Mouse (Mus musculus): ENCODE data around the gene Nos1ap.
A peak's percentile ranks its signal among the peaks of the same experiment; 100 is the strongest.

Gene Nos1ap

DNA sequence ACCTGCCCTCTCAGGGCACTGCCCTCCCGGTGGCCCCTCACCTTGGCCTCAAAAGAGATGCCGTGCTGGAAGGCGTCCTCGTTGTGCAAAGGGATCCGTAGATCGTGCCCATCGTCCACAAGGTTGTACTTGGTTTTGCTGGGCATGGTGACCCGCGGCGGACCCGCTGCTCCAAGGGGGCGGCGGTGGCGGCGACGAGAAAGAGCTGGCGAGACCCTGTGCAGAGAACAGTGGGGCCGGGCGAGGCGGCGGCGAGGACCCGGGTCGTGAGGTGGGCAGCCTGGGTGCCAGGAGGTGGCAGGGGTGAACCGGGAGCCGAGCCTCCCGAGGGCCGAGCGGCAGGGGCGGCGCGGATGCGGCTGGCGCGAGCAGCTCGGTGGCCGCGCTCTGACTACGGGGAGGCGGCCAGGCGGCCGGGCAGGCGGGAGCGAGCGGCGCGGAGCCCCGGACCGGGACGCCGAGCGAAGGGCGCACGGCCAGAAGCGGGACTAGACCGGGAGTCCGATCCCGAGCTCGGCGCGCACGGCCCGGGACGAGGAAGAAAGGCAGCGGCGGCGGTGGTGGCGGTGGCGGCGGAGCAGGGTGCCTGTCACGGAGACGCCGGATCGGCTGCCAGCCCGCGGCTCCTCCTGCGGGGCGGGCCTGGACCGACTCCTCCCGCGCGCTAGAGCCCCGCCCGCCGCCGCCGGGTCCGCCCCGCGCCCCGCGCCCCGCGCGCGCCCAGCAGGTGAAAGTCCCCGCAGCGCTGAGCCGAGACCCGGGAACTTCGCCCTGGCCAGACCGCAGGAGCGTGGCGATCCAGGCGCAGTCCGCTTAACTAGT is at the start of gene Nos1ap:
Nos1ap (minus strand) TSS at position 643 of the 822 bp plus-strand sequence.
- DNase-seq (ENCODE audit: low spot score) = peak; percentile 53

DNA sequence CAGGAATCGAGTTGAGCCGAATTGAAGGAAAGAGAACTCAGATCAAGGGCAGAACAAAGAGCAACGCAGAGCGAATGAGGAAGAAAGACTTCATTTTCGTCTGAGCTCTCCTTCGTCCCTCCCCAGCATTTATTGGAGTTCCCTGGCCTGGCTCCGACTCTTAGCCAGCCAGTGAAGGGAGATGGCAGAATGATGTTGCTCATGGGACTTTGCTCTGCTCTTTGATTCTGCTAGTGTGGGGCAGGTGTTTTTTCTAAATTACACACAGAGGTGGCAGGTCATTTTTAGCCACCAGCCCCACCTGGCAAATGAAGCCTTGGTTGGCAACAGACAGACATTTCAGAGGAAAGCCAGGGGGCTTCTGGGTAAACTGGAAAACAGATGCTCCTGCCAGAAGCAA is 49.3 kb upstream of the Nos1ap start:
- no peak for DNase-seq (ENCODE audit: low spot score)

DNA sequence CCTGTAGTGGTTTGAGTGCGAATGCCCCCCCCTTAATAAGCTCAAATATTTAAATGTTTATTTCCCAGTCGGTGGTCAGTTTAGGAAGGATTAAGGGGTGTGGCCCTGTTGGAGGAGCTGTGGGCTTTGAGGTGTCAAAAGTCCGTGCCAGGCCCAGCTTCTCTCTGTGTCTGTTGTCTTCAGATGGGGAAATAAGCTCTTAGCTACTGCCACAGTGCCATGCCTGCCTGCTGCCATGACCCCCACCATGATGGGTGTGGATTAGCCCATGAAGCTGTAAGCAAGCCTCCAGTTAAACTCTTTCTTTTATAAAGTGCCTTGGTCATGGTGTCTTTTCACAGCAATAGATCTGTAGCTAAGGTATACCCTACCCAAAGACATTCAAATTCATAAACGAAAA is 43.2 kb upstream of the Nos1ap start:
- no peak for DNase-seq (ENCODE audit: low spot score)

DNA sequence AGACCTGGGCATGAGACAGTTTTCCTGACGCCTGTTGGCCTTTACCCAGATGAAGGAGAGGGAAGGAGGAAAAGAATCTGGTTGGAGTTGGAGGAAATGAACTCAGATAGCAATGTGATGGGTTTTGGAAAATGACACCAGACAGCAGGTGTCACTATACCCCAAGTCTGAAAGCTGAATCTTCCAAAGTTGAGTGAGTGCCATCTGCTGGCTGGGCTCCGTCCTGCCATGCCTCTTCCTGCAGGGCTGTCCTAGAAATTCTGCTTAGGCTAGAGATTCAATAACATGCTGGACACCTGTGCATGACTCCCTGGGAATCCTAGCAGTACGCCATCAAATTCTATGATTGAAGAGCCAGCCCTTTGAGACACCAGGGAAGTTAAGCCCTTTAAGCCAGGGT is 42.7 kb upstream of the Nos1ap start:
- no peak for DNase-seq (ENCODE audit: low spot score)

DNA sequence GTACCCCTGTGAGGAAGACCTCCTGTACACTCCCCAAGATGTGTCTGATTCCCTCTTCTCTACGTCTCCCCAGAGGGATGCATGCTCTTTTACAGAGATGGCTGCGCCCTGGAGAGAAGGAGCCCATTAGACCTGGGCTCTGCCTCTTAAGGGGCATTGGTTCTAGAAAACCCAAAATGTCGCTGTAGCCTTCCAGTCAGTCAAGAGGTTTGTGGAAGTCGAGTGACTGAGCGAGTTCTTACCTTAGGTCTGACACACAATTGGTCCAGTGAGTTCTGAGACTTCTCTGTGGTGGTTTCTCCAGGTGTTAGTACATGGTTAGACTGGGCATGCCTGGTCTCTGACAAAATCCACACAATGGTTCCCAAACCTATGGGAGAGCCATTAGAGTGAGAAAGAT is 41.9 kb upstream of the Nos1ap start:
- no peak for DNase-seq (ENCODE audit: low spot score)

DNA sequence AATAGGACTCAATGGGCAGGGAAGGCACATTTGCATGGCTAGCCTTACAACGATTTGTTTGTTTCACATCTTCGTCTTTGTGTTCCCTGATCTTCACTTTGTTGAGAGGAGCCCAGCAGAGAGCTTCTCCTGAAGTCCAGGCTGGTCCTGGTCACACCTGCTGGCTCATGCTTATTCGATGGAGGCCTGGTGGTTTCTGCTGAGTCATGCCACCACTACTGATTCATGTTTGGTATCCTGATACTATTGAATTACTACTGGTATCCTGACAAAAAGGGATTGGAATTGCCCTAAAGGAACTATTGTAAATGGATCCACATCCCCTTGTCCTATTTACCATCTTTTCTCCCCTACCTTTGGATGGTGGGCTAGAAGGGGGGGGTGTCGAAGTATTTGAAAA is 40.8 kb upstream of the Nos1ap start:
- no peak for DNase-seq (ENCODE audit: low spot score)

DNA sequence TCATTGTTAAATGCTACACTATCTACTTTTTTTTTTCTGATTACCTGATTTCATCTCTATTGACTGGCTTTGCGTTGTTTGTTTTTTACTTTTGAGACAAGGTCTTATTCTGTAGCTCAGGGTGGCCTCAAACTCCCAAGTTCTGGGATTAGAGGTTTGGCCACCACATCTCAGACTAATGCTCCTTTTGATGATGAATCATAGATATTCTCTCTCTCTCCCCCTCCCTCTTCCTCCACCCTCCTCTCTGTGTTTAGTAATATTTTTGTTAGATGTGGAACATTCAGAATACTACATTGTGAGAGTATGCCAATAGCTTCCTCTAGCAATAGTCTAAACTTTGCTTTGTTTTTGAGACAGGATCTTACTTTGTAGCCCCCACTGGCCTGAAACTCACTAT is 33.8 kb upstream of the Nos1ap start:
- no peak for DNase-seq (ENCODE audit: low spot score)

DNA sequence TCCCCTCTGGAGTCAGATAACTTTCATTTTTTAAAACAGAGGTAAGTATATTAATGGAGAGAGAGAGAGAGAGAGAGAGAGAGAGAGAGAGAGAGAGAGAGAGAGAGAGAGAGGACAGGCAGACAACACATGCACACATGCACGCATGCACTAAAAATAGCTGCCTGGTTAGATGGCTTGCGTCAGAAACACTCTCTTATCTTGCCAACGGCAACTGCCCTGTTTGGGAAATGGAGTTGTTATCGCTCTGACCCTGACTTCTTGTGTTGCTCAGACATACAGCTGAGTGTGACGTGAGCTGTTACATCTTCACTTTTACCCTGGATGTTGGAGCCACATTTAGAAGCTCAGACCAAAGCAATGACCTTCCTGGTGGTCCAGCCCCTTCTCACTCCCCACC is 33.3 kb upstream of the Nos1ap start:
- no peak for DNase-seq (ENCODE audit: low spot score)

DNA sequence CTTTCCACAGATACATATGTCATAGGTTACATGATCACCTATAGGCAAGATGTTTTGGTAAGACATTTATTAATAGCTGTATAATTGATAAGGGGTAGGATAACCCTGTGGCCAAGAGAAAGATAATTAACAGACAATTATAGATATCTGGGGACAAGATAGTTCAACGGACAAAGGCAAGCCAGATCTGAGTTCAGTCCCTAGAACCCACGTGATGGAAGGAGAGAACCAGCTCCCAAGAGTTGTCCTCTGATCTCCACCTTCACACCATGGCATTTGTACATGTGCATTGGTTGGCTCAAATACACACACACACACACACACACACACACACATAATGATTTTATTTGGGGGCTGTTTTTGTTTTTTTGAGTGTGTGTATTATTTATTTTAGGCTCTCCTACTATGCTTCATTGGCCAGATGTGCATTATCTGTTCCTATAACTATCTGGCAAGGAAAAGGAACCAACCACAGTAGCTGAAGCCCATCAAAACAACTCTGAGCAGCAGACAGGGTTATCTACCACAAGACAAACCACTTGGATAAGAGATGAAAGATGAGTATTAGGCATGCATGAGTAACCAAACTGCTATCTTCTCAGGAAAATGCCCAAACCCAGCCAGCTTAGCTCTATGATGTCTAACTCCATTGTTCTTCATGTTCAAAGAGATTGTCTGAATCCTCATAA is 30.2 kb upstream of the Nos1ap start:
- no peak for DNase-seq (ENCODE audit: low spot score)

DNA sequence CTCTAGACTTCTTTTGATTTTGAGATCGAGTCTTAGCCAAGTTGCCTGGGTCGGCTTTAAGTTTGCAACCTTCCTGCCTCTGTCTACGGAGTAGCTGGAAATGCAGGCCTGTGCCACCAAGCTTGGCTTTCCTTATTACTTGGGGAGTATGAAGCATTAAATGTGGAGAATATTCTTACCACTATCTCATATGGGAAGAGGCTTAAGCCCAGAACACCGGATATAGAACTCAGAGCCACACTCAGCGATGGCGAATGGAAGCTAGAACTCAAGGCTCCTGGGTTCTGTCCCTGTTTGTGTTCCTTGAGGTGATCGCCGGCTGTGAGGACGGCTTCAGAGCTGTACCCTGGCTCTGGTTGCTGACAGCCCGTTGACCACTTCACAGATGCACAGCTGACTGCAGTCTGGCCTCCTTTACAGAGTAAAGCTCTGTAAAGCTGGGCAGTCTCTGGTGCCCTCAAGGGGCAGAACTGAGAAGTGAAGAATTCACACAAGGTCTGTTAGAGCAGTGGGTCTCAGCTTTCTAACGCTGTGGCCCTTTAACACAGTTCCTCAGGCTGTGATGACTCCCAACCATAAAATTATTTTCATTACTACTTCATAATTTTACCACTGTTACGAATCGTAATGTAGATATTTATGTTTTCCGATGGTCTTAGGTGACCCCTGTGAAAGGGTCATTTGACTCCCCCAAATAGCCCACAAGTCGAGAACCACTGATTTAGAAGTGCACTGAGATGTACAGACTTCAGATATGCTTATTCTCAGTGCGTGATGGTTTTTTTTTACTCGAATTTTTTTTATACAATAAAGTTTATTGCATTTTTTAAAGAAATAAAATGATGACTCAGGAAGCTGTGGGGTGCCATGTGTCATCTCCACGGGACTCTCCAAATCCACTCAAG is 23.6 kb upstream of the Nos1ap start:
- peak; percentile 23 for DNase-seq (ENCODE audit: low spot score)

DNA sequence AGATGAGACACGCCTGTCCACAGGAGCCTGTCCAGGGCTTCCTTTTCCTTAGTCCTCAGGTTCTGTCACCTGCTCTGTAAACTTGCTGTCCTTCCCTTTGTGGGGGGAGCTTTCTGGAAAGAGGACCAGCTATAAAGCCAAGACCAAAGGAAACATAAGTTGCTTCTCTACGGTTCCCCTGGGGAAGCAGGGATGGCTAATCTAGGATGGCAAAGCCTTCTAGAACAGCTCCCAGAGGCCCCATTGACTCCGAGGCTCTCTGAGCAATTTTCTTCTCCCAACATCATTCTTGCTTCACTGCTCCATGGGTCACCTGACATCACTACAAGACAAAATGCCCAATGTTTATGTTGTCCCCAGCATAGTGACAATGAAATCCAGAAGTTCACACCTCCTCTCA is 22.0 kb upstream of the Nos1ap start:
- DNase-seq (ENCODE audit: low spot score) = no peak

DNA sequence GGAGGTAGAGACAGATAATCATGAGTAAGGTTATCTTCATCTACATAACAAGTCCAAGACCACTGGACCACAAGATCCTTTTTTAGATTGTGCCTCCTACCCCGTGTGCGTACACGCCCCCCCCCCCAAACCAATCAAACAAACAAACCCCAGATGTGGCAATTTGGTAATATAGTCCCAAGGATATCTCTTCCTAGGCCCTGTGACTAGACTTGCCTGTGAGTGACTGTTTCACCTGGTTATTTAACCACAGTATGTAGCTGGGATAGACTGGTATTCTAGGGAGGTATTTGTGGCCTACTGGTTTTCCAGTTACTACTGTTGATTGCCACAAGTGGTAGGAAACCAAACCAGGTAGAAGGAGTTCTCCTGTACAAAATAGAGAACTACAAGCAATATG is 21.0 kb upstream of the Nos1ap start:
- no peak for DNase-seq (ENCODE audit: low spot score)

DNA sequence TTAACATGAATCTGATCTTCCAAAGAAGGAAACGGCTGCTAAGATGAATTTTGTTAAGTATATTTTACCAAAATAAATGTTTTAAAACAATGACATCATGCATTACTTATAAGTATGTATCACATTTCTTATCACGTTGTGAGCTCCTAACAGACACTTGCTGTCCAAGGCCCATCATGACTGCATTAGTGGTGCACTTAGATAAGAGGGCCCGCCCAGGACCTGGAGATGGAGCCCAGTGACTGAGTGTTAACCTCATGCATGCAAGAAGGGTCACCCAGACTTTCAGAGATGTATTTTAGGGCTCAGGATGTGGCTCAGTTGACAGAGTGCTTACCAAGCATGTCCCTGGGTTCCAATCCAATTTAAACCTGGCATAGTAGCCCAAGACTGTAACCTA is 20.6 kb upstream of the Nos1ap start:
- DNase-seq (ENCODE audit: low spot score) = no peak

DNA sequence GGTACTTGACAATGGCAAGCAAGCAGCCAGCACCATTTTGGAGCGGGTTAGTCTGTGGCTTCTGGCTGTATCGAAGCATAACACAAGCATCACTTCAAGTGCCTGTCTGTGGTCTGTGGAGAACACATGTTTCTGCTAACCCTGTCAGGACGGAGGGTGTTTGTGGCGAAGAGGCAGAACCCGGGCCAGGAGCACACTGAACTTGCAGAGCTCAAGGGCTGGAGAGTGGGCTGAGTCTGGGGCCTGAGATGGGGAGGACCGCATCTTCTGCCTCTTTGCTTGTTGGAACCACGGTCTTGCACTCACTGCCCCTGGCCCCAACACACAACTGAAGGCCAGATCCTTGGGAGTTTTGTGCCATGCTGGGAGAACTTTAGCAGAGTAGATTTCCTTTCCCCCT is 20.2 kb upstream of the Nos1ap start:
- no peak for DNase-seq (ENCODE audit: low spot score)

DNA sequence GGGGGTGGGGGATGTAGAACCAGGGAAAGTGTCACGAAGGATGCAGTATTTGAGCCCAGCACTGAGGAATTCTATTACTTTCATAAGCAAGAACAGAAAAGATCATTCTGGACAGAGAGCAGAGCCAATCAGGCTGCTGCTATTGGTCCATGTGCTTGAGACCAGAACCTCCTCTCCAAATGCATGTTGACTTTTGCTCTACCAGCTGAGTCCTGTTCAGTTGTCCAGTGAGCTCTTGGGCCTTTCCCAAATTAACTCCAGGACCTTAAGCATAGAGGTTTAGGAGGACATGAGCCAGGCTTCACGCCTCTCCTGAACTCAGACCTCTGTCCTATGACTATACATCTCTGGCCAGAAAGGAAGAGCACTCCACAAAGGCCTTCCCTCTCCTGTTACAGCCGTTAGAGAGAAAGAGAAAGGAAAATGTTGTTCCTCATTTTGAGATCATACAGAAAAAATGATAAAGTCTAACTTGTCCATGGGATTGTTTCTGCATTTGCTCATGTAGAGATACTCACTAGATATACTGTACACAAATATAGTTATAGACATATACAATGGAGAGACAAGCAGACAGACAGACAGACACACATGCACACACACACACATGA is 18.9 kb upstream of the Nos1ap start:
- no peak for DNase-seq (ENCODE audit: low spot score)

DNA sequence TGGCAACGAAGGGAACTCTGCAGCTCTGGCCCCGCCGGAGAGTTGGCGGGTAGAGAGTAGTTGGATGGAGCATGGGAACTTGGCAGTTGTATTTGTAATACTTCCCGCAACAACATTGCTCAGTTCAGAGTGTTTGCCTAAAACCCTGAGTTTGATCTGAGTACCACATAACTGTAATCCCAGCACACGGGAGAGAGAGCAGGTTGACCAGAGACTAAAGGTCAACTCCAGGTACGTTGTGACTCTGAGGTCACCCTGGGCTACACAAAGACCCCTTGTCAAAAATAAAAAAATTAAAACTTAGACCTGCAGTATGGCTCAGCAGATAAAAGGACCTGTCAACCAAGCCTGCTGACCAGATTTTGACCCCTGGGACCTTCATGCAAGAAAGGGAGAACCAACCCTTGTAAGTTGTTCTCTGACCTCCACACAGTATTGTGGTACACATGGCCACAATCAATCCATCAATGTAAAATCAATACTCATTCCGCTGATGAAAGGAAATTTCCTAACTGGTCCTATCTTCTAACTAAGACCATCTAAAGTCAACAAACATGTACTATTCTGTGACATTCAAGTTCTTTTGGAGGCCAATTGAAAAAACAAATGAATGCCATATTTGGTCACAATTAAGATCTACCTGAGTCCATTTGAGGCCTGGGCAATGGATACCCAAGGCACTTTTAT is 17.7 kb upstream of the Nos1ap start:
- no peak for DNase-seq (ENCODE audit: low spot score)

DNA sequence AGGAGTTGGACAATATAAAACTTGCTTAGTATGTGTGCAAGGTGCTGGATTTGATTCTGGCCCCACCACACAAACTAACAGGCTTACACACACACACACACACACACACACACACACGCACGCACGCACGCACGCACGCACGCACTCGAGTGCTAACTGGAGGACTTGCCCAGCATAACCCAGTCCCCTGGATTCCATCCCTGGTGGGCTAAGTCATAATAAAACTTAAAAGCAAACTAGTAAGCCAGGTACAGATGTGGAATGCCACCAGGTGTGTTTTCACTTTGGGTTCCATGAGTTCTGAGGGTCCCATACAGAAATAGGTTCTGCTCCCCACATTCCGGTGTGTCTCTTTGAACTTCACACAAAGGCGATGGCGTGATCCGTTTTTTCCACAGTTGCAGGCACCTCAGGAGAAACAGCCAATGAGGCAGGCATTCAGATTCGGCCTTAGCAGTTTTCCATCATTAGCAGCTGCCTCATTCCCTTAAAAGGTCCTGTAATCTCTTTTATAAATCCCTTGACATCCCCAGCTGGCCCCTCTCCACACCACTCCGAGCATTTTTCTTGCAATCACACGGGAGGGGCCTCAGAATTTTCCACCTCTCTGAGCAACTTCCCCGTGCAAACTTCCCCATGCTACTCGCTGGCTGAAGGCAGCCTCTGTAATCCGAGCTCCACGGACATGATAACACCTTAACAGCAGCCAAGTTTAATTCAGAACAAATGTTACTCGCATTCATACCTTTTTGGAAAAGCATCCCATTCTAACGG is 15.8 kb upstream of the Nos1ap start:
- no peak for DNase-seq (ENCODE audit: low spot score)

DNA sequence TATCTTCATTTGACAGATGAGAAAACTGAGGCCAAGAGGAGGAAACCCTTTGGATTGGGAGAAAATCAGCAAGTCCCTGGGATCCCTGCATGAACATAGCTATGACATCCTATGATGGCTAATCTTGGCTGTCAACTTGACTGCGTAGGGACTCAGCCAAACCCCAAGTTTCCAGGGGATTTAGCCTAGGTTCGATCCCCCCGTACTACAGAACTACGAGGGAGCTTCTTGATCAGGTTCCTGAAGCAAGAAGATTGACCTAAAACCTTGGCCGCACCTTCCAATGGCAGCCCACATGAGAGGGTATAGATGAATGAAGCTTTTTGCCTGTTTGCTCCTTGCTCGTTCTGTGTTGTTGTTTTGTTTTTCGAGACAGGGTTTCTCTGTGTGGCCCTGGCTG is 4.9 kb upstream of the Nos1ap start:
- DNase-seq (ENCODE audit: low spot score) = no peak

DNA sequence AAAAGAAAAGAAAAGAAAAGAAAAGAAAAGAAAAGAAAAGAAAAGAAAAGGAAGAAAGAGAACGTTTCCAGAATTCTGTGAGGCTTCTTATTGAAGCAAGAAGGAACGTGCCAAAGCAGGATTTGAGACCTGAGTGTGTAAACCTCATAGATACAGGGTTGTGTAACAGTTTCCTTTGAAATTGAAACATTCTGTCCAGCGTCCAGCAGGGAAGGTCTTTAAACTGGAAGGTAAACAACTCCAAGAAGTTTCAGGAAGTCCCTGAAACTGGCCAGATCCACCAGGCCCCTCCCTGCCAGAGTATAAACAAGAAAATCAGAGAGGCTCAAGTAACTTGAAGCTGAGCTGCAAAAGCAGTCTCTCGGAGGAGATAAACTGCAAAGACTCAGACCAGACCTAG is 870 bp upstream of the Nos1ap start:
- peak; percentile 24 for DNase-seq (ENCODE audit: low spot score)

DNA sequence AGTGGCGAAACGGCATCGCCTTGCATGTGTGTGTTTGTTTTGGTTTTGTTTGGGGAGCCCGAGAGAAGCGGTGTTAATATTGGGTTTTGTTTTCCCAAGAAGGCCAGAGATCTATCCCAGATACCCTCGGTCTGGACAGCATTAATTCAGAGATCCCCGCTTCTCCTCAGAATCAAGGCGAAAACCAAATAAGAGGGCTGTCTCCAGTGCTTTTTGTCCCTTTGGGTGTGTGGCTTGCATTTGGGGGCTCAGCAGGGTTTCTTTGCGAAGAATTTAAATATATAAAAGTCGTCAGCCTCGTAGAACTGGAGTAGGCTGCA is 340 bp upstream of the Nos1ap start:
- no peak for DNase-seq (ENCODE audit: low spot score)

DNA sequence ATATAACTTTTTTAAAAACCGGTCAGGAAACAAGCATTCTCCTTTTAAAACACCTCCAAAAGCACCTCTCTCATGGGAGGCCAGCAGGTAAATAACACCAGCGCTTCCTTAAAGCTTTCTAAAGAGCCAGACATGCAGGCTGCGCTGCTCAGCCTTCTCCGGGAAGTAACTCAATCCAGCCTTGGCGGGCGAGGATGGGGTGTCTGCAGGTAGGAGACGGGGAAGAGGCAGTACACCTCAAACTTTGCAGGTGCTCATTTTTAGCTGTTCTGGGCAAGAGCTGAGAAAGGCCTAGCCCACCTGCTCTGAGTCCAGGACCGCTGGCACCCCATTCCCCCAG is 812 bp downstream of the Nos1ap start:
- DNase-seq (ENCODE audit: low spot score) = no peak

Data from testis, postnatal 14 days (tissue).